Mouse (Mus musculus): Measurements from ENCODE around the gene Elfn2.

The Elfn2 gene

GRCm38 (mm10) chr15:78718290-78719250, at the start of gene Elfn2:
Elfn2 (minus strand) TSS chr15:78718771.
- peak; percentile 64 for DNase-seq (ENCODE audit: low read depth, low spot score)

- no peak for DNase-seq (ENCODE audit: low read depth, low spot score)
Observed at GRCm38 (mm10) chr15:78763704-78764103, 45.1 kb upstream of the Elfn2 start.

GRCm38 (mm10) chr15:78763210-78763609, 44.6 kb upstream of the Elfn2 start:
- no peak for DNase-seq (ENCODE audit: low read depth, low spot score)

- DNase-seq (ENCODE audit: low read depth, low spot score): no peak
Observed at GRCm38 (mm10) chr15:78761112-78761511, 42.5 kb upstream of the Elfn2 start.

GRCm38 (mm10) chr15:78758132-78758531, 39.6 kb upstream of the Elfn2 start:
- no peak for DNase-seq (ENCODE audit: low read depth, low spot score)

- DNase-seq (ENCODE audit: low read depth, low spot score): peak; percentile 39
Observed at GRCm38 (mm10) chr15:78755966-78756725, 37.6 kb upstream of the Elfn2 start.

- no peak for DNase-seq (ENCODE audit: low read depth, low spot score)
Observed at GRCm38 (mm10) chr15:78755226-78755625, 36.7 kb upstream of the Elfn2 start.

- DNase-seq (ENCODE audit: low read depth, low spot score): no peak
Observed at GRCm38 (mm10) chr15:78754144-78754543, 35.6 kb upstream of the Elfn2 start.

GRCm38 (mm10) chr15:78752991-78753390, 34.4 kb upstream of the Elfn2 start:
- DNase-seq (ENCODE audit: low read depth, low spot score): peak; percentile 75

- DNase-seq (ENCODE audit: low read depth, low spot score): no peak
Observed at GRCm38 (mm10) chr15:78750608-78751350, 32.2 kb upstream of the Elfn2 start.

- DNase-seq (ENCODE audit: low read depth, low spot score): peak; percentile 90
Observed at GRCm38 (mm10) chr15:78749855-78750254, 31.3 kb upstream of the Elfn2 start.

GRCm38 (mm10) chr15:78744206-78744605, 25.6 kb upstream of the Elfn2 start:
- peak; percentile 57 for DNase-seq (ENCODE audit: low read depth, low spot score)

GRCm38 (mm10) chr15:78742831-78743230, 24.3 kb upstream of the Elfn2 start:
- DNase-seq (ENCODE audit: low read depth, low spot score): no peak

- no peak for DNase-seq (ENCODE audit: low read depth, low spot score)
Observed at GRCm38 (mm10) chr15:78740662-78741061, 22.1 kb upstream of the Elfn2 start.

- DNase-seq (ENCODE audit: low read depth, low spot score): no peak
Observed at GRCm38 (mm10) chr15:78737146-78737545, 18.6 kb upstream of the Elfn2 start.

GRCm38 (mm10) chr15:78736681-78737100, 18.1 kb upstream of the Elfn2 start:
- no peak for DNase-seq (ENCODE audit: low read depth, low spot score)

- DNase-seq (ENCODE audit: low read depth, low spot score): no peak
Observed at GRCm38 (mm10) chr15:78736181-78736579, 17.6 kb upstream of the Elfn2 start.

GRCm38 (mm10) chr15:78735431-78736180, 17.0 kb upstream of the Elfn2 start:
- no peak for DNase-seq (ENCODE audit: low read depth, low spot score)

GRCm38 (mm10) chr15:78731830-78732229, 13.3 kb upstream of the Elfn2 start:
- DNase-seq (ENCODE audit: low read depth, low spot score): no peak

- DNase-seq (ENCODE audit: low read depth, low spot score): peak; percentile 47
Observed at GRCm38 (mm10) chr15:78730315-78731049, 11.9 kb upstream of the Elfn2 start.

Data from ZHBTc4 (cell line).